Mouse (Mus musculus) liver, embryonic 14.5 days (tissue): ENCODE measurements around the gene Kcnq2.

Source experiments
- CTCF ChIP-seq: IDR thresholded peaks from 2 replicates; pipeline ENCODE4 v1.5.1; 2016; ENCODE audit warnings: antibody characterized with exemption, low read depth, control low read depth
- EP300 ChIP-seq: IDR thresholded peaks from 2 replicates; pipeline ENCODE4 v1.6.1; 2016; ENCODE audit warnings: antibody characterized with exemption, low read depth

DNA sequence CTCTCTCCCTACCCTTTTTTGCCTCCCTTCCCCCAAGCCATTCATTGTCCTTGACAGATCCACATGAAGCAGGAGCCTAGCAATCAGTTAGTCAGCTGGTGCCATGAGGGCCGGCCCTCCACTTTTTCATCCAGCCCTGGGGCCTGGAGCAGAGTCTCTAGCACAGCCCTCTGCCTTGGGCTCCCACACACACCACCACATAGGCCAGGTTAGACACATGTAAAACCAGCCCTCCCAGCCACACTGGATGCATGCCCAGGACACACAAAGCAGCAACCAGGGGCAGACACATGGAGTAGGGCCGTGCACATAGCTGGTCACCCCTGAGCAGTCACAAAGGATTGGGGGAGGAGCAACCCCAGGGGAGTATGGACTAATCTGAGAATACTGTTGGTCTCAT, 32.9 kb downstream of the Kcnq2 start:
- TF ChIP-seq EP300 (no peak), CTCF (no peak)
